Mouse (Mus musculus) layer of hippocampus, adult 11-12 months (tissue): ENCODE results near the gene Tigar.
A peak's percentile ranks its signal among the peaks of the same experiment; 100 is the strongest.

Source experiments
- DNase-seq: peaks from one replicate; pipeline ENCODE4 v3.0.0; 2022; ENCODE audit warnings: low spot score

Gene Tigar

GRCm38 (mm10) chr6:127081820-127082219, 27.5 kb downstream of the Tigar start:
- no peak for DNase-seq

- DNase-seq: peak; percentile 71
Measured at GRCm38 (mm10) chr6:127079867-127080731, 29.3 kb downstream of the Tigar start.

DNA sequence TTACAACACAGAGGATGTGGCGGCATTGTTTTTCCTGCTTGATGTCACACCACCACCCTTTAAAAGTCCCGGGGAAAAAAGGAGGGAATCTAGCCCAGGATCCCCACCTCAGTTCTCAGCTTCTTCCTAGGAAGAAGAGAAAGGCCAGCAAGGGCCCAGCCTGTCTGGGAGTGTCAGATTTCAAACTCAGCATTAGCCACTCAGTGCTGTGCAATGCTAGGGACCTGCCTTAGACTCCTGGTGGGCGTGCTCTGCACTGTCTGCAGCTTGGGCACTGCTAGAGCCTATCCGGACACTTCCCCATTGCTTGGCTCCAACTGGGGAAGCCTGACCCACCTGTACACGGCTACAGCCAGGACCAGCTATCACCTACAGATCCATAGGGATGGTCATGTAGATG, 36.5 kb downstream of the Tigar start, which contains the start of gene Fgf23:
Gene Fgf23, plus strand, starts transcription at position 86 of the 400 bp plus-strand sequence.
- DNase-seq: no peak

- DNase-seq: no peak
Measured at GRCm38 (mm10) chr6:127064815-127065214, 44.5 kb downstream of the Tigar start.

DNA sequence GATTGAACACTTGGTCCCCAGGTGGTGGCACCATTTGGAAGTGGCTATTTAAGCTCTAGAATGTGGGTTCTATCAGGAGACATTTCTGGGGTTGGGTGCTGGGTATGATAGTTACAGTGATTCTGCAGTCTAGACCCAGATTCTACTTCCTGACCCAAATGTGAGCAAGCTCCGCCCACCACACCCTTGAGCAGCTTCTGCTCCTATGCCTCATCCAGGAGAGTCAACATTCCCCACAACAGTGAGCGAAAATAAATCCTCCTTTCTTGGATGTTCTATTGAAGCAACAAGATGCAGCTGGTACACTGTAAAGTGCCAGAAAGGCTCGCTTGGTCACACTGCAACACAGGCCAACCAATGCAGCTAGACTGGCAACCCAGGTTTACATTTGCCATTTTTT, 45.4 kb downstream of the Tigar start:
- DNase-seq: no peak

- DNase-seq: no peak
Measured at GRCm38 (mm10) chr6:127059975-127060374, 49.4 kb downstream of the Tigar start.

DNA sequence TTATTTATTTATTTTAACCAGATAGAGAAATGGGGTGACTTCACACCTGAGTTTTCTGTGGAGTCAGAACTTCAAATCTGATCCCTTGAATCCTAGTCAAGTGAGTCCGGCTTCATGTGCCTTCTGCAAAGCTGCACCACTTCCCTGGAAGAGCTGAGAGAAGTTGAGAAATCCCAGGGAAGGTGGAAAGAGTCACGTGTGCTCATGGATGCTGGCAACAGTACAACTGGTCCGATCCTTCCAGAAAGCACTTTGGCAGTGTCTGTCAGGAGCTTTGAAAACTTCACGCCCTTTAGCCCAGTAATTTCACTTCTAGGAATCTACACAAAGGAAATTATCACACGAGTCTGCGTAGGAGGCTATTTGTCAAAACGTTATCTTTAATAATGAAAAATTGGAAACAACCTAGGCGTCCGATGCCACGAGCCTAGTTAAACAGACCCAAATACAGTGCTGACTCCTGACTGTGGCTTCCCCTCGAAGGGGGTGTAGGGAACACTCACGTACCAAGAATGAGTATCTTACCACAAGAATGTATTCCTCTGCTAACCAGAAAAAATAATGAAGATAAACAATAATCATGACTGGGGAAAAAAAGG, 52.3 kb downstream of the Tigar start:
- DNase-seq: no peak

DNA sequence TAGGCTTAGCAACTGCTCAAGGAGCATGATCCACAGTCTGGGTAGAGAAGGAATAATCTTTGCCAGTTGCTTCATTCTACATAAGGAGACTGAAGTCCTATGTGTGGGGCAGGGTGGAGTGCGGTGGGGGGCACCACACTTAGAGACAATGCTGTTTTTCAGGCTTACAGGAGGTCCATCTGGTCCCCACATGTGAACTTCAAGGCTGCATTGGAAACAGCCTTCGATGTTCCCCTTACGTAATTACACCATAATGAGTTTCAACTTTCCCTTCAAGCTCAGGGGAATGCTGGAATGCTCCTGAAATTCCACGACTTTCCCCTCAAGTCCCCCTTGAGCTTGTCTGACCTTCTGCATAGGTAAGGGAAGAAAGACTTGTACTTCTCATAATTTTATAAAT, 58.5 kb downstream of the Tigar start:
- no peak for DNase-seq

- no peak for DNase-seq
Measured at GRCm38 (mm10) chr6:127044909-127045308, 64.4 kb downstream of the Tigar start.
